Comparison of ENCODE assay signal across 19 mouse cellular contexts in the genomic region with DNA sequence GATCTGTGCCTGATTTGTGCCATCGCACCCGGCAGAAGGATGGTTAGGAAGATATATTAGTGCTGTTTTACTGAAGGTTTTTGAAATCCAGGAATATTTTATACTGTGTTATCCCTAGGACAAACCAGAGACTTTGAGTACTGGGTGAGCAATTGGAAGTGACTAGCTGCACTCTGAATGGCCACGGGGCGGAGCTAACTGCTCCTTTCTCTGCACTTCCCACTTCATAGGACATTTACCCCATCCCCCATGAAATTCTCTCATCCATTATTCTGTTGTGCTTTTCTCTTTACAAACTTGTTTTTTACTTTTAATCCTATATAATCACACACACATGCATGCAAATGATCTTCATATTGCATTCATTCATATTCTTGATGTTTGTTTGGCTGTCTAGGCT. TPM values are rescaled to one million over a fixed set of nuclear protein-coding genes. Genes with fewer than 3 reads are reported as not detected.
DNase-seq lines count a peak whose midpoint lies in the region; ATAC-seq and TF ChIP-seq lines count a peak whose summit lies in the region.
"Had no signal": no experiment of that assay in that cellular context is flagged by ENCODE, and none has a peak within 500 bp of the region (broad histone marks: within the 10 kb centered on the region; RNA-seq: fewer than 3 reads in every experiment).

No protein-coding gene starts in this region.

- H3K4me2 ChIP-seq in lung, postnatal 0 days (replicated peaks; ENCODE audit: low read depth, low read length): no peak overlapping the region
- H3K4me2 ChIP-seq in liver, embryonic 14.5 days (ENCODE audit: low read depth): no peak overlapping the region
- H3K4me2 ChIP-seq: embryonic facial prominence, embryonic 15.5 days; forebrain, embryonic 12.5 days; hindbrain, embryonic 15.5 days; lung, embryonic 14.5 days had no signal

- H3K9ac ChIP-seq in lung, postnatal 0 days (replicated peaks; ENCODE audit: low read depth): no peak overlapping the region
- no peak overlapping the region for H3K9ac ChIP-seq in liver, embryonic 14.5 days (replicated peaks)
- H3K9ac ChIP-seq: embryonic facial prominence, embryonic 15.5 days; forebrain, embryonic 12.5 days; hindbrain, embryonic 15.5 days; lung, embryonic 14.5 days had no signal

- TF ChIP-seq CTCF in lung, postnatal 0 days (IDR thresholded peaks at IDR 0.05): 0 out of 2 replicates have a peak, but pooled peaks have one; percentile 8
- TF ChIP-seq CTCF in liver, embryonic 14.5 days (IDR thresholded peaks at IDR 0.05; ENCODE audit: low read depth): peak; percentile 29; the same call in 1 of the 2 replicates
- TF ChIP-seq CTCF in thymus, adult 2 months (IDR thresholded peaks at IDR 0.05; ENCODE audit: borderline replicate concordance, control insufficient read depth, extremely low read depth, insufficient read depth, low read length, poor library complexity): no peak

- no peak overlapping the region for H3K27ac ChIP-seq in lung, postnatal 0 days (ENCODE audit: low read length)
- H3K27ac ChIP-seq in liver, embryonic 14.5 days: peak overlapping the region; percentile 47; the same call in 1 of the 2 replicates
- no peak overlapping the region for H3K27ac ChIP-seq in thymus, adult 2 months (ENCODE audit: control insufficient read depth, insufficient read depth, low read length)
- H3K27ac ChIP-seq: embryonic facial prominence, embryonic 15.5 days; forebrain, embryonic 12.5 days; hindbrain, embryonic 15.5 days; midbrain, embryonic 10.5 days had no signal

- H3K36me3 ChIP-seq in lung, postnatal 0 days (ENCODE audit: insufficient read depth, low read length): no peaks in the 10 kb centered on the region
- H3K36me3 ChIP-seq in liver, embryonic 14.5 days (replicated peaks; ENCODE audit: control insufficient read depth, insufficient read depth, low read depth): no peaks in the 10 kb centered on the region
- no peaks in the 10 kb centered on the region for H3K36me3 ChIP-seq in thymus, adult 2 months (ENCODE audit: control insufficient read depth, insufficient read depth, low read length)
- H3K36me3 ChIP-seq: embryonic facial prominence, embryonic 15.5 days; forebrain, embryonic 12.5 days; hindbrain, embryonic 15.5 days; midbrain, embryonic 10.5 days had no signal

- H3K4me1 ChIP-seq in lung, postnatal 0 days (ENCODE audit: insufficient read depth, low read depth, low read length): peaks cover 15% of the 10 kb centered on the region
- peaks cover 62 to 65% of the 10 kb centered on the region in 2 experiments for H3K4me1 ChIP-seq in liver, embryonic 14.5 days (replicated peaks; ENCODE audit: control insufficient read depth in 2 of 2, insufficient read depth in 2 of 2, low read length in 1 of 2)
- peaks cover 18% of the 10 kb centered on the region for H3K4me1 ChIP-seq in thymus, adult 2 months (replicated peaks; ENCODE audit: control insufficient read depth, insufficient read depth, low read length)

- WGBS in lung, postnatal 0 days: 74% methylated on average over 4 of the region's 4 CpGs
- 56% methylated on average over 4 of the region's 4 CpGs for WGBS in liver, embryonic 14.5 days (ENCODE audit: insufficient replicate concordance)
- 70% methylated on average over 4 of the region's 4 CpGs for WGBS in thymus, adult 2 months

- H3K27me3 ChIP-seq in lung, postnatal 0 days (replicated peaks; ENCODE audit: insufficient read depth, low read length): no peaks in the 10 kb centered on the region
- no peaks in the 10 kb centered on the region for H3K27me3 ChIP-seq in liver, embryonic 14.5 days (ENCODE audit: control insufficient read depth, insufficient read depth, low read length)
- H3K27me3 ChIP-seq in thymus, adult 2 months (ENCODE audit: control insufficient read depth, insufficient read depth, low read length): no peaks in the 10 kb centered on the region
- H3K27me3 ChIP-seq: embryonic facial prominence, embryonic 15.5 days; forebrain, embryonic 12.5 days; hindbrain, embryonic 15.5 days had no signal

- TF ChIP-seq EP300 in lung, postnatal 0 days (IDR thresholded peaks at IDR 0.05): no peak
- TF ChIP-seq EP300 in liver, embryonic 14.5 days (IDR thresholded peaks at IDR 0.05; ENCODE audit: low read depth): no peak

- no peaks in the 10 kb centered on the region for H3K9me3 ChIP-seq in lung, postnatal 0 days (ENCODE audit: low read length)
- H3K9me3 ChIP-seq in liver, embryonic 14.5 days (ENCODE audit: control insufficient read depth, low read length): no peaks in the 10 kb centered on the region
- H3K9me3 ChIP-seq: embryonic facial prominence, embryonic 15.5 days; forebrain, embryonic 12.5 days; G1E; hindbrain, embryonic 15.5 days; midbrain, embryonic 10.5 days had no signal

- no peak for ATAC-seq in lung, postnatal 0 days
- ATAC-seq in liver, embryonic 14.5 days (ENCODE audit: insufficient read depth): no peak
- ATAC-seq in megakaryocyte, adult 5-6 weeks (ENCODE audit: poor library complexity, severe bottlenecking): no peak

- TF ChIP-seq POLR2A in thymus, adult 2 months (IDR thresholded peaks at IDR 0.05; ENCODE audit: control insufficient read depth, extremely low read depth, insufficient read depth, low read length, poor library complexity): no peak

- H3K4me3 ChIP-seq in lung, postnatal 0 days (ENCODE audit: low read depth, low read length): no peak overlapping the region
- H3K4me3 ChIP-seq in liver, embryonic 14.5 days (ENCODE audit: insufficient read depth in 1 of 2, low read depth in 2 of 2, low read length in 2 of 2): no peak overlapping the region
- no peak overlapping the region for H3K4me3 ChIP-seq in thymus, adult 2 months (ENCODE audit: control insufficient read depth, insufficient read depth, low read length)
- H3K4me3 ChIP-seq: embryonic facial prominence, embryonic 15.5 days; forebrain, embryonic 12.5 days; hindbrain, embryonic 15.5 days; midbrain, embryonic 10.5 days; myocyte had no signal

- DNase-seq in lung, postnatal 0 days (ENCODE audit: low spot score): no peak
- DNase-seq in lung, adult 18-20 months: no peak
- peak; percentile 64 for DNase-seq in ES-CJ7 (ENCODE audit: low read depth, low spot score)
- peak; percentile 56 for DNase-seq in adipocyte (ENCODE audit: low spot score)
- DNase-seq in liver, embryonic 14.5 days (ENCODE audit: low read depth in 3 of 3, low spot score in 3 of 3): no peak
- DNase-seq in thymus, adult 2 months: no peak
- DNase-seq in urinary bladder, adult 2 months (ENCODE audit: low spot score): no peak
- DNase-seq: cerebellum, postnatal 14 days; heart, postnatal 10 days; layer of hippocampus, adult 9-11 months; lung, embryonic 14.5 days; thymus, postnatal 14 days had no signal

RNA-seq across cellular contexts. Expression of gene Vps13d, which starts 1.8 kb away (rescaled TPM):
- polyA plus RNA-seq in lung, postnatal 0 days (2015; fragmentation: Nextera tagmentation; extraction: Ambion mirVana): 10.3 and 12.8 TPM in 2 replicates
- 3.9 and 7.1 TPM in 2 replicates for polyA plus RNA-seq in liver, embryonic 14.5 days (2012; rRNA removed)
- polyA plus RNA-seq in liver, embryonic 14.5 days (2014; fragmentation: Nextera tagmentation; extraction: Ambion mirVana): 4.8 and 5.3 TPM in 2 replicates
- 22.5 and 23.5 TPM in 2 replicates for polyA plus RNA-seq in thymus, adult 2 months (2012; rRNA removed)
- total RNA-seq in megakaryocyte, adult 5-6 weeks (2015): 22.2 and 24.0 TPM in 2 replicates
- 40.0 and 59.4 TPM in 2 replicates for total RNA-seq in megakaryocyte, adult 5-6 weeks (2017)
- polyA plus RNA-seq in urinary bladder, adult 2 months (2012; rRNA removed): 39.3 TPM in 2 replicates

RNA-seq across cellular contexts. Expression of gene Tnfrsf1b, which starts 50.1 kb away (rescaled TPM):
- polyA plus RNA-seq in lung, postnatal 0 days (2015; fragmentation: Nextera tagmentation; extraction: Ambion mirVana): 8.4 and 9.1 TPM in 2 replicates
- 3.2 and 4.5 TPM in 2 replicates for polyA plus RNA-seq in liver, embryonic 14.5 days (2012; rRNA removed)
- polyA plus RNA-seq in liver, embryonic 14.5 days (2014; fragmentation: Nextera tagmentation; extraction: Ambion mirVana): 4.2 and 4.7 TPM in 2 replicates
- polyA plus RNA-seq in thymus, adult 2 months (2012; rRNA removed): 46.5 and 48.1 TPM in 2 replicates
- total RNA-seq in megakaryocyte, adult 5-6 weeks (2015): 107 and 112 TPM in 2 replicates
- total RNA-seq in megakaryocyte, adult 5-6 weeks (2017): 113 and 122 TPM in 2 replicates
- polyA plus RNA-seq in urinary bladder, adult 2 months (2012; rRNA removed): 10.5 TPM in 2 replicates
- total RNA-seq: G1E had no signal
- polyA plus RNA-seq: G1E had no signal

Comparison
In these comparisons a context has a peak if more than half of its experiments do, and no peak if none do; other contexts are left out.
1. DNase-seq: peak in ES-CJ7 (single experiment) and adipocyte (single experiment); none in lung, postnatal 0 days (single experiment), lung, adult 18-20 months (0 of 2), liver, embryonic 14.5 days (0 of 3), thymus, adult 2 months (single experiment) and urinary bladder, adult 2 months (single experiment).